Mouse (Mus musculus) heart, embryonic 15.5 days (tissue): ENCODE measurements around the gene Kif1a. TPM values are rescaled to one million over a fixed set of nuclear protein-coding genes. Genes with fewer than 3 reads are reported as not detected.

Experiments
- ATAC-seq: fragments of 200-750 bp; cut with Nextera tagmentation; replicated peaks from 2 replicates; pipeline ENCODE4 v1.8.0; 2017; ENCODE audit warnings: low read depth, moderate TSS enrichment; ENCODE audit not compliant: insufficient number of reproducible peaks, insufficient read depth, low FRiP score
- H3K27ac ChIP-seq: fragments of 300-500 bp; sonication (generic); 2 replicates; pipeline ENCODE4 v1.5.1; 2015; ENCODE audit warnings: mild to moderate bottlenecking, inconsistent platforms
- H3K27me3 ChIP-seq: fragments of 300-500 bp; sonication (generic); 2 replicates; pipeline ENCODE4 v1.6.1; 2015; ENCODE audit warnings: inconsistent platforms
- H3K36me3 ChIP-seq: fragments of 300-500 bp; sonication (generic); 2 replicates; pipeline ENCODE4 v1.6.1; 2015; ENCODE audit warnings: mild to moderate bottlenecking, inconsistent platforms
- H3K4me1 ChIP-seq: fragments of 300-500 bp; sonication (generic); replicated peaks from 2 replicates; pipeline ENCODE4 v1.6.1; 2015; ENCODE audit warnings: inconsistent platforms
- H3K4me2 ChIP-seq: fragments of 300-500 bp; sonication (generic); 2 replicates; pipeline ENCODE4 v1.6.1; 2015; ENCODE audit warnings: inconsistent platforms, mild to moderate bottlenecking, moderate library complexity
- H3K4me3 ChIP-seq: fragments of 300-500 bp; sonication (generic); 2 replicates; pipeline ENCODE4 v1.5.1; 2015; ENCODE audit warnings: mild to moderate bottlenecking, inconsistent platforms
- H3K9ac ChIP-seq: fragments of 300-500 bp; sonication (generic); 2 replicates; pipeline ENCODE4 v1.6.1; 2015; ENCODE audit warnings: mild to moderate bottlenecking, inconsistent platforms
- H3K9me3 ChIP-seq: fragments of 300-500 bp; sonication (generic); replicated peaks from 2 replicates; pipeline ENCODE4 v1.6.1; 2016; ENCODE audit warnings: inconsistent platforms
- WGBS: fragments of 180-500 bp; shearing (Covaris S2); methylation state at CpG from one replicate; pipeline ENCODE4 v1.1.7; 2015; ENCODE audit warnings: mixed read lengths; 5-methylcytosine and 5-hydroxymethylcytosine counted together
- polyA plus RNA-seq: library from polyadenylated mRNA; unstranded; fragments of >200 nt; fragmentation: Nextera tagmentation; extraction: Ambion mirVana; gene quantifications from 2 replicates; pipeline ENCODE4 v1.2.1, GENCODE M21; 2015

The Kif1a gene
- polyA plus RNA-seq, 1 experiment from 2014 or later, result 10.2 TPM

- 53% methylated on average over 5 of the region's 5 CpGs for WGBS
- ATAC-seq, result no peak
Observed at GRCm38 (mm10) chr1:93125256-93125655, 23.5 kb upstream of the Kif1a start.

DNA sequence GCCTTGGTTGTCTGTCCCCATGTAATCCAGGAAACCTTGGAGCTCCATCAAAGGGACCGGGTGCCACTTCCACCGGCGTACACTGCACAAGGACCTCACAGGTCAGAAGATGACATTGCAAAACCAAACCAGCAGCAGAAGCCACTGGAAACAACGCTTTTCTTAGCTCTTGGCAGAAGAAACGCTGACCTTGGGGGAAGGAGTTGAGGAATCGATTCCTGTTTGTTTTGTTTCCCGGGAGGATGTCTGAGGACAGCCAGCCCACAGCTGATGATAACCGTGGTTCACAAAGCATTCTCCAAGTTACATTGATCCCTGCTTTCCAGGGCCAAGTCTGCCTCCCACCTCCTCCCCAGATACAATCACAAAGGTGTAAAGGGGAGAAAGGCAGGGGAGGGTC lies 22.3 kb upstream of the Kif1a start:
- no peak overlapping the region for H3K27ac ChIP-seq
- H3K4me2 ChIP-seq, result no peak overlapping the region
- no peak overlapping the region for H3K4me3 ChIP-seq
- ATAC-seq, result no peak
- no peaks in the 10 kb centered on the region for H3K4me1 ChIP-seq
- H3K9ac ChIP-seq, result no peak overlapping the region
- no peaks in the 10 kb centered on the region for H3K9me3 ChIP-seq
- H3K36me3 ChIP-seq, result no peaks in the 10 kb centered on the region
- peaks cover 7% of the 10 kb centered on the region; the same call in 1 of the 2 replicates for H3K27me3 ChIP-seq
- 57% methylated on average over 8 of the region's 8 CpGs for WGBS

More at GRCm38 (mm10) chr1:93125256-93125655, 23.5 kb upstream of the Kif1a start:
- Histone ChIP-seq H3K36me3 (no peaks in the 10 kb centered on the region), H3K4me3 (no peak overlapping the region), H3K4me1 (no peaks in the 10 kb centered on the region), H3K27me3 (peaks cover 7% of the 10 kb centered on the region; the same call in 1 of the 2 replicates), H3K27ac (no peak overlapping the region), H3K4me2 (no peak overlapping the region), H3K9ac (no peak overlapping the region), H3K9me3 (no peaks in the 10 kb centered on the region)

- Histone ChIP-seq H3K36me3 (no peaks in the 10 kb centered on the region), H3K4me3 (no peak overlapping the region), H3K9ac (no peak overlapping the region), H3K27ac (no peak overlapping the region), H3K27me3 (peaks cover 4% of the 10 kb centered on the region; the same call in 1 of the 2 replicates), H3K9me3 (no peaks in the 10 kb centered on the region), H3K4me2 (no peak overlapping the region), H3K4me1 (no peaks in the 10 kb centered on the region)
- no peak for ATAC-seq
- 77% methylated on average over 11 of the region's 11 CpGs for WGBS
Observed at GRCm38 (mm10) chr1:93123179-93123854, 21.6 kb upstream of the Kif1a start.

DNA sequence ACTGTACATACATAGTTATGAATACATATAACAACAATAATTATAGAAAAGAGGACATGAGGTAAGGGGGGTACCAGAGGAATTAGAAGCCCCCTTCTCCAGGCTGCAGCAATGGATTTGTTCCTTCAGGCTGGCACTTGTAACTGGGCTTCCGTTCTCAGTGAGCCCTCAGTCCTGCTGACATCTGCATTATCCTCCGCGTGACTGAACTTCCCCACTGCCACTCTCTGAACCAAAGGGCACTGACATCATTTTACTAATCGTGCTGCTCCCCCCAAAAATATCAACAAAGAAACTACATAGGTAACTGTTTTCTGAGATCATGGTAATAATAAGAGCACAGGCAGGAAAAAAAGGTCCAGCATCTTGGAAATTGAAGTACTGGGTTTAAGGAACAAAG lies 17.1 kb upstream of the Kif1a start:
- WGBS, result 42% methylated on average over 4 of the region's 4 CpGs
- Histone ChIP-seq H3K9ac (no peak overlapping the region), H3K4me2 (no peak overlapping the region), H3K27me3 (peaks cover 11% of the 10 kb centered on the region; the same call in 1 of the 2 replicates), H3K4me1 (peaks cover 6% of the 10 kb centered on the region), H3K27ac (no peak overlapping the region), H3K4me3 (no peak overlapping the region), H3K36me3 (no peaks in the 10 kb centered on the region), H3K9me3 (no peaks in the 10 kb centered on the region)
- no peak for ATAC-seq

DNA sequence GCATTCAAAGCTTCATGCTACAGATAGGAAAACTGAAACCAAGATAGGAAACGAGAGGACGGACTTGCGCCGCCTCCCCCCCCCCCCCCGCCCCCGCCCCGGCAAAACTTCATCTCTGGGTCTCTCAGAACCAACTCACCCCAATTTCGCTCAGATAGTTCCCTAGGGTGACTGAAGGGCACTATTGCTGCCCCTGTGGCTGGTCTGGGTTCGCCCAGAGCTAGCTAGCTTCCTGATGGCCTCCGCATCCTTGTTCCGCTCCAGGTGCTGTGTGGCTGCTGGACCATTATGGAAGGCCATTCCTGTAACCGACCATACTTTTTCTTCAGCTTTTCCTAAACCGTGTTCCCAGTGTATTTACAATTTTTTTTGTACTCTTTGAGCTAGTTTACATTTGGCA lies 13.7 kb upstream of the Kif1a start:
- H3K4me2 ChIP-seq, result peak overlapping the region; percentile 63
- ATAC-seq, result no peak
- no peak overlapping the region for H3K27ac ChIP-seq
- peak overlapping the region; percentile 37 for H3K4me3 ChIP-seq
- H3K4me1 ChIP-seq, result peaks cover 6% of the 10 kb centered on the region
- no peaks in the 10 kb centered on the region for H3K36me3 ChIP-seq
- peaks cover 13% of the 10 kb centered on the region; the same call in 1 of the 2 replicates for H3K27me3 ChIP-seq
- 29% methylated on average over 12 of the region's 13 CpGs for WGBS
- no peaks in the 10 kb centered on the region for H3K9me3 ChIP-seq
- no peak overlapping the region for H3K9ac ChIP-seq

- ATAC-seq, result peak; percentile 88
- Histone ChIP-seq H3K4me1 (peaks cover 6% of the 10 kb centered on the region), H3K36me3 (no peaks in the 10 kb centered on the region), H3K9ac (no peak overlapping the region), H3K4me2 (peak overlapping the region; percentile 63), H3K27me3 (peaks cover 13% of the 10 kb centered on the region; the same call in 1 of the 2 replicates), H3K27ac (no peak overlapping the region), H3K9me3 (no peaks in the 10 kb centered on the region), H3K4me3 (peak overlapping the region; percentile 37)
- 27% methylated on average over 21 of the region's 21 CpGs for WGBS
Observed at GRCm38 (mm10) chr1:93114713-93115463, 13.1 kb upstream of the Kif1a start.

DNA sequence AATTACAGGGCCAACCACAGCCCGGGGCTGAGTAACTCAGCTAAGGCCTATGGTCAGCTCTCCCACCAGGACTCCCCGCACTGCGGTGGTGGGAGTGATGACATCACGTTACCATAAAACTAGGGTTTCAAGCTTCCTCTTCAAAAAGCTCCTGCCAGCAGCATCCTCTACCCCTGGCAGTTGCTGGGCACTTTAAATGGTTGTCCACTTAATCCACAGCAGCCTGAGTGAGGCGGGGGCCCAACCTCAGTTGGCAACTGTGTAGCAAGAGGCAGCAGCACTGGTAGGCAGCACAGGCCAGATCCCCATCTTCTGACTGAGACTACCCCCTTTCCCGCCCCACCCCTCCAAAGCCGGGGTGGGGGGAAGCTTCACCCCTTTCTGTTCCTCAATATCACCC lies 949 bp upstream of the Kif1a start:
- Histone ChIP-seq H3K4me2 (no peak overlapping the region), H3K27ac (no peak overlapping the region), H3K4me1 (peaks cover 20% of the 10 kb centered on the region), H3K27me3 (peaks cover 57% of the 10 kb centered on the region), H3K9ac (no peak overlapping the region), H3K9me3 (no peaks in the 10 kb centered on the region), H3K36me3 (no peaks in the 10 kb centered on the region), H3K4me3 (no peak overlapping the region)
- 61% methylated on average over 7 of the region's 7 CpGs for WGBS
- no peak for ATAC-seq

- peak overlapping the region; percentile 55 for H3K9ac ChIP-seq
- H3K27ac ChIP-seq, result no peak overlapping the region
- no peaks in the 10 kb centered on the region for H3K36me3 ChIP-seq
- peak overlapping the region; percentile 57 for H3K4me3 ChIP-seq
- H3K4me2 ChIP-seq, result peak overlapping the region; percentile 92
- peaks cover 20% of the 10 kb centered on the region for H3K4me1 ChIP-seq
- under 1% methylated on average over 49 of the region's 49 CpGs for WGBS
- ATAC-seq, result no peak; the same call in 1 of the 2 replicates
- no peaks in the 10 kb centered on the region for H3K9me3 ChIP-seq
- H3K27me3 ChIP-seq, result peaks cover 64% of the 10 kb centered on the region
Observed at GRCm38 (mm10) chr1:93100576-93101491, 917 bp downstream of the Kif1a start.

GRCm38 (mm10) chr1:93100243-93100575 lies 1.5 kb downstream of the Kif1a start:
- peaks cover 64% of the 10 kb centered on the region for H3K27me3 ChIP-seq
- 6% methylated on average over 18 of the region's 18 CpGs for WGBS
- H3K9ac ChIP-seq, result peak overlapping the region; percentile 55
- peak overlapping the region; percentile 57 for H3K4me3 ChIP-seq
- H3K9me3 ChIP-seq, result no peaks in the 10 kb centered on the region
- H3K4me2 ChIP-seq, result peak overlapping the region; percentile 92
- no peak overlapping the region for H3K27ac ChIP-seq
- no peaks in the 10 kb centered on the region for H3K36me3 ChIP-seq
- no peak for ATAC-seq
- peaks cover 20% of the 10 kb centered on the region for H3K4me1 ChIP-seq

- Histone ChIP-seq H3K9me3 (no peaks in the 10 kb centered on the region), H3K27ac (no peak overlapping the region), H3K9ac (no peak overlapping the region), H3K4me1 (peaks cover 20% of the 10 kb centered on the region), H3K4me2 (no peak overlapping the region), H3K4me3 (no peak overlapping the region), H3K36me3 (no peaks in the 10 kb centered on the region), H3K27me3 (peaks cover 61% of the 10 kb centered on the region)
- ATAC-seq, result no peak
- WGBS, result 74% methylated on average over 5 of the region's 5 CpGs
Observed at GRCm38 (mm10) chr1:93098956-93099355, 2.8 kb downstream of the Kif1a start.

- no peak overlapping the region for H3K9ac ChIP-seq
- no peaks in the 10 kb centered on the region for H3K36me3 ChIP-seq
- H3K4me1 ChIP-seq, result no peaks in the 10 kb centered on the region
- 80% methylated on average over 3 of the region's 3 CpGs for WGBS
- no peak overlapping the region for H3K4me2 ChIP-seq
- no peaks in the 10 kb centered on the region for H3K9me3 ChIP-seq
- no peak overlapping the region for H3K27ac ChIP-seq
- H3K4me3 ChIP-seq, result no peak overlapping the region
- no peak for ATAC-seq
- H3K27me3 ChIP-seq, result 0 out of 2 replicates have a peak, but pooled peaks cover 6% of the 10 kb centered on the region
Observed at GRCm38 (mm10) chr1:93092582-93092981, 9.2 kb downstream of the Kif1a start.
